Mouse (Mus musculus) central nervous system, embryonic 14 days (tissue): ENCODE measurements around the gene Nat9. TPM values are rescaled to one million over a fixed set of nuclear protein-coding genes. Genes with fewer than 3 reads are reported as not detected.

Source experiments
- polyA plus RNA-seq: library from polyadenylated mRNA; depleted of rRNA; stranded (reverse); fragments of >200 nt; gene quantifications from 2 replicates; pipeline ENCODE4 v1.2.3, GENCODE M21; 2012; rRNA removed

The Nat9 gene
- 22.3 and 23.1 TPM in 2 replicates for polyA plus RNA-seq

GRCm38 (mm10) chr11:115187693-115188092 lies at the start of gene Nat9:
TSS of gene Nat9 (minus strand) at chr11:115187859.

GRCm38 (mm10) chr11:115187224-115187639 lies 427 bp downstream of the Nat9 start, which contains the start of gene Tmem104:
TSS of gene Tmem104 (plus strand) at chr11:115187487.

DNA sequence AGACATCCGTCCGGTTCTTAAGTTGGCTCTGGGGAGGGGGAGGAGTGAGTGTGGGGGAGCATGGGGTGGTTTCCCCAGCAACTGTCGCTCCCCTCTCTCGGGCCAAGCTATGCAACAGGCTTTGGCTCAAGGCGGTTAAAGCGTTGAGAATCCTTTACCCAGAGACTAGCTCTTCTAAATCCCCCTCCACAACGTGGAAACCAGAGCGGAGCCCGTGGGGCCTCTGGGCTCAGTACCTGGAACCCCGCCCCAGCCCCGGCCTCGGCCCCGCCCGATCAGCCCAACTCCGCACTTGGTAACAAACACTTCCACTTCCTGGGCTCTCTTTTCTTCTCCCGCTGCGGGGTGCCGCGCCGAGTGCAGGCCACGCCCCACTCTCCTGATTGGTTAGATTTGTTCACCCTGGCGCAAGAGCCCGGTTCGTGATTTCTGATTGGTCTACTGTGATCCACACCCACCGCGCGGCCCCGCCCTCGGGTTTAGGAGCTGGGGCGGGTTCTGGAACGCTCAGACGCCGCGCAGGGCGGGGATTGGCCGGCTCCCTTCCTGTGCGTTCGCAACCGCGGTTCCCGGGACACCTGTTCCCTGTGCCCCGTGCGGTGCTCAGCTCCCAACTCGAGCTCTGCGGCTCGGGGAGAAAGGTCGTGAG lies 24.7 kb downstream of the Nat9 start, which contains the start of gene Slc9a3r1:
Slc9a3r1 (plus strand) TSS at position 510 of the 649 bp plus-strand sequence.

GRCm38 (mm10) chr11:115133800-115134199 lies 53.9 kb downstream of the Nat9 start, which contains the start of gene Cd300lf:
TSS of gene Cd300lf (minus strand) at chr11:115133992.

Other genes with a start within 250 kb of the Nat9 start
- 0.09 TPM in 1 of 2 replicates, not detected in the other for gene Cd300c, start 218.7 kb downstream of the Nat9 start, polyA plus RNA-seq
- gene Cd300ld, start 197.9 kb downstream of the Nat9 start, polyA plus RNA-seq: 0.10 and 0.11 TPM in 2 replicates
- gene Cd300c2, start 186.0 kb downstream of the Nat9 start, polyA plus RNA-seq: 0.91 and 1.1 TPM in 2 replicates
- gene Cd300ld2, start 171.7 kb downstream of the Nat9 start, polyA plus RNA-seq: 0.11 TPM in 1 of 2 replicates, not detected in the other
- gene Cd300ld4, start 160.8 kb downstream of the Nat9 start, polyA plus RNA-seq: 0.11 and 0.38 TPM in 2 replicates
- 0.24 TPM in 1 of 2 replicates, not detected in the other for gene Cd300ld5, start 150.1 kb downstream of the Nat9 start, polyA plus RNA-seq
- 0.24 and 0.53 TPM in 2 replicates for gene Cd300ld3, start 139.4 kb downstream of the Nat9 start, polyA plus RNA-seq
- gene Cd300e, start 125.7 kb downstream of the Nat9 start, polyA plus RNA-seq: 0.05 TPM in 1 of 2 replicates, not detected in the other
- gene Rab37, start 96.4 kb downstream of the Nat9 start, polyA plus RNA-seq: 0.90 and 1.1 TPM in 2 replicates
- gene Cd300lf, start 53.9 kb downstream of the Nat9 start, polyA plus RNA-seq: 0.43 and 0.98 TPM in 2 replicates
- 37.2 and 38.4 TPM in 2 replicates for gene Slc9a3r1, start 24.5 kb downstream of the Nat9 start, polyA plus RNA-seq
- gene Tmem104, start 372 bp downstream of the Nat9 start, polyA plus RNA-seq: 5.6 and 6.9 TPM in 2 replicates
- 0.96 and 1.0 TPM in 2 replicates for gene Grin2c, start 79.4 kb upstream of the Nat9 start, polyA plus RNA-seq
- 26.5 and 29.2 TPM in 2 replicates for gene Fdxr, start 89.2 kb upstream of the Nat9 start, polyA plus RNA-seq
- gene Fads6, start 109.8 kb upstream of the Nat9 start, polyA plus RNA-seq: 1.8 and 2.4 TPM in 2 replicates
- gene Otop2, start 119.3 kb upstream of the Nat9 start, polyA plus RNA-seq: 0.10 TPM in 2 replicates
- 0.05 TPM in 2 replicates for gene Ush1g, start 134.2 kb upstream of the Nat9 start, polyA plus RNA-seq
- 0.36 and 0.41 TPM in 2 replicates for gene Otop3, start 146.9 kb upstream of the Nat9 start, polyA plus RNA-seq
- 45.1 and 49.4 TPM in 2 replicates for gene Hid1, start 179.9 kb upstream of the Nat9 start, polyA plus RNA-seq
- 34.8 and 35.1 TPM in 2 replicates for gene Cdr2l, start 194.1 kb upstream of the Nat9 start, polyA plus RNA-seq
- gene Mrpl58, start 215.9 kb upstream of the Nat9 start, polyA plus RNA-seq: 134 and 152 TPM in 2 replicates
- 497 and 500 TPM in 2 replicates for gene Atp5h, start 232.1 kb upstream of the Nat9 start, polyA plus RNA-seq
- gene Kctd2, start 232.3 kb upstream of the Nat9 start, polyA plus RNA-seq: 51.5 and 51.6 TPM in 2 replicates